Mouse (Mus musculus) mature B cell (primary cell): ENCODE results near the gene Ccl4.

ENCODE experiments used
- in situ Hi-C: fragments of 300-500 bp; cut with MboI; formaldehyde crosslinking; loops from 2 replicates; pipeline ENCODE4 v1.14.3; 2019

Gene Ccl4

DNA sequence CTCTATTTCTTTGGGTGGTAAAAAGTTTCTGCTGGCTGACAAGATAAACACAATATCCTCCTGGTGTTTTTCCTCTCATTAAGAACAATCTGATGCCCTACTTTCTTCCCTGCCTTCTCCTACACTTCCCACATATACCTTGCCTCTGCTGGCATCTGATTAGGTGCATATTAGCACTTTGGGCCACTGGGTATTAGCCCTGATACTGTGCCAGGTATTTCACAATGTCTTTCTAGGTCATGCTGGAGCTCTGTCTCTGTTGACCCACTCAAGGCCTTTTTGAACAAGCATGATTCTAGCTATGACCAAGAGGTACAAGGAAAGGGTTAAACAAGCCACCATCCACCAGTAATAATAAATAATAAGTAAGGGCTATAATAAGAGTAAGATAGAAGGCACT, 9.4 kb downstream of the Ccl4 start:
- in situ Hi-C loops, result no loop called here

DNA sequence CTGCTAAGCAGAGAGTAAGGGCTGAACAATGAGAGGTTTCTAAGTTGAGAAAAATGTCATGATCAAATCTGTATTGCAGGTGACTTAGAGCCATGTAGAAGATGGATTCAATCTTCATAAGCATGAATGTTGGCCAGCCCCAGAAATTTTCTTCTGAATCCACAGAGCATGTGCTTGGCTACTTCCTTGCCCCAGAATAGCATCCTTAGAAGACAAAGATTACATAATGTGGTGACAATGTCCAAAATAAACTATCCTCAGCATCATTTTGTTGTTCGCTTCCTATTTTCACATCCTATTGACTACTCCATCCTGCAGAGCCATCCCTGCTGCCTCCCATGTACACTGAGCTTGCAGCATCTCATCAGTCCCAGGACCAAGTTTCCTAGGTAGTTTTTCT, 13.3 kb downstream of the Ccl4 start:
- in situ Hi-C loops, result no loop called here

DNA sequence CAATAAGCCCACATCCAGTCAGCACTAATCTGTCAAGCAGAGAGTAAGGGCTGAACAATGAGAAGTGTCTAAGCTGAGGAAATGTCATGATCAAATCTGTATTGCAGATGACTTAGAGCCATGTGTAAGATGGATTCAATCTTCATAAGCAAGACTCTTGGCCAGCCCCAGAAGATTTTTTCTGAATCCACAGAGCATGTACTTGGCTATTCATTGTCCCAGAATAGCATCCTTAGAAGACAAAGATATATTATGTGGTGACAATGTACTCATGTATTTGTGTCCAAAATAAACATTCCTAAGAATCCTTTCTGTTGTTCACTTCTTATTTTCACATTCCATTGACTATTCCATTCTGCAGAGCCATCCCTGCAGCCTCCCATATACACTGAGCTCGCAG, 27.5 kb downstream of the Ccl4 start:
- in situ Hi-C loops, result no loop called here

DNA sequence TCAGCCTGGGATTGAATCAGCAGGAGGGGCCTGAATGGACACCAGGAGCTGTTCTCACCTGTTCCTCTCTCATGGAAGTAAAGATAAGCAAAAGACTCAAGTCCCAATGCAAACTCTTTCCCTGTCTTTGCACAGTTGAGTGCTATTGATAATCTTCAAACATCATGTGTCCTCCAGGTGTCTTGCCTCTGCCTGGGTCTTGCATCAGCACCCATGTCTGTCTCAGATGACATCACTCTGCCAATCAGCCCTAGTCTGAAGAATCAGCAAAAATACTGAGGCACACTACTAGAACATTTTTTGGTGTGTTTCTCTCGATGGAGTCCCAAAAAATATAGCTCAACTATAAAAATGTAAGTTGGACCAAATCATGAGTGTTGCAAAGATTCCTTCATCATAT, 29.6 kb downstream of the Ccl4 start:
- in situ Hi-C loops, result no loop called here

DNA sequence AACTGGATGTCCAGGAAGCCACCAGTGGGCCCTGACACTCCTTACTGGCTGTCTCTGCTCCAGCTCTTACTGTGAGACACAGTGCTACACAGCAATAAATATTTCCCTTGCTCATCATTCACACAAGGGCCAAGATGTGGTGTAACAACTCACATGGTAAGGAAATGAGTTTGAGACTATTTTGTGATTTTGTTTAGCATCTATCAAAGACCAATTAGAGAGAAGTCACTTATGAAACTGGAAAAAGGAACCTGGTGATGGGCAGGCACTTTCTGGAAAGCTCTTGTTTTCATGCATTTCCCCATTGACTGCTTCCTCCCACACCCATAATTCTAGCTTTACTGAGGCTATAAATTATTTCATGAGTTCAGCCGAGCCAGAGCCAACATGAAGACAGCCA, 41.3 kb downstream of the Ccl4 start, which contains the start of gene Wfdc17:
Wfdc17 (plus strand) TSS at position 287 of the 400 bp plus-strand sequence.
- in situ Hi-C loops, result no loop called here

DNA sequence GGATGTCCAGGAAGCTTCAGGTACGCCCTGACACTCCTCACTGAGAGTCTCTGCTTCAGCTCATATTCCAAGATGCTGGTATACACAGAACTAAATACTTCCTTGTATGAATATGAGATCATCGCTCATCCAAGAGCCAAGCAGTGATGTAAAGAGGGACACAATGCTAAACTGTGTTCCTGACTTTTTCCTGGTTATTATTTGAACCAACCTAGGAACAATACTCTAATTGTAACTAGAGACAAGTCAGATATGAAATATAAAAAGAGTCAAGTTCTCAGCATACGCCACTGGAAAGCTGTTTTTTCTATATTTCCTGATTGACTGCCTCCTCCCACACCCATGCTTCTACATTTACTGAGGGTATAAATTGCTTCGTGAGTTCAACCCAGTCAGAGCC, 46.3 kb downstream of the Ccl4 start, which contains the start of gene Wfdc18:
Wfdc18 (plus strand) TSS at position 301 of the 400 bp plus-strand sequence.
- in situ Hi-C loops, result no loop called here

DNA sequence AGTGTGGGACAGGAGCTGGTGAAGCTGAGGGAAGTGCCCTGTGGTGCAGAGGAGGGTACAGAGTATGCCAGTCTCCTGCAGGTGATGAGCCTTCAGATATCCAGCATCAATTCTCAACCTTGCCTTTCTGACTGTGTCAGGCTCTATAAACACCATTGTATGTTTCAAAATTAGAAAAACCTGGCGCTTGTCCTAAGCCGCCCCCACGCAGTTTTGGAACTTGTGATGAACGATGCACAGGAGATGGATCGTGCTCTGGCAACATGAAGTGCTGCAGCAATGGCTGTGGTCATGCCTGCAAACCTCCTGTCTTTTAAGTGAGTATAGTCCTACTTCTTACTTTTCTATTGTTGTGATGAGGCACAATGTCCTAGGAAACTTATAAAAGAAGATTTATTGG, 47.3 kb downstream of the Ccl4 start:
- in situ Hi-C loops, result no loop called here

DNA sequence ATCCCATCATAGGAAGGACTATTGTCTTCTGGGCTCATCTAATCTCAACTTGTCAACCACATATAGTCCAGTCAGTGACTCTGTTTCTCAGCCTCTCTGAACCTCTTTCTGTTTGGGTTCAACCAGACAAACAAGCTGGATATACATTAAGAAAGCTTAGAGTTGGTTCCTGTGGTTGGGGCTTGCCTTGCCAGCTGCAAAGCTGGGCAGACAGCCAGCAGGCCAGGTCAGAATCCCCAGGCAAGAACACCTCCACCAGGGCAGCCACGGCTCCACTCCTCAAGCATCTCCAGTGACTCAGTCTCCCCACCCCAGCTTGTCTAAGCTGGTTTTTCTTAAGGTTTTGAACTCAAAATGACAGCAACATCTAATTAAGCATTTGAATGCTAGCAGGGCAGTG, 50.3 kb downstream of the Ccl4 start:
- in situ Hi-C loops, result no loop called here

DNA sequence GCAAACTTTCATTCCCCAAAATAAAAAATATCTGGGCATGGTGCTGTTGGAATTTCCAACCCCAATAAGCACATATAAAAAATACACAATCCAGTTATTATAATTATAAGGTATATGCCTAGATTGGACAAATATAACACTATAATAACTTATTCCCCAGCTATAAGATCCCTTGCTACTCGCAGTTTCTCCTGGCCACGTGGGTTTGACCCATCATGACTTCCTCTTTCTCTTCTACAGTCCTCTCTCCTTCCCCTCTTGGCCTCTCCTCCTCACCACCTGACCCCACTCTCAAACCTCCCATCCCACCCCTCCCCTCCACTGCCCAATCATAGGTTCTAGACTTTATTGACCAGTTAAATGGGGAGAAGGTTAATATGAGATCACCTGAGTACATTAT, 51.5 kb downstream of the Ccl4 start:
- in situ Hi-C loops, result no loop called here
